Mouse (Mus musculus) C2C12 (cell line): ENCODE measurements around the gene Sgk1.

Experiments used
- CTCF ChIP-seq: IDR thresholded peaks from one replicate; pipeline ENCODE4 v1.5.1; 2011; ENCODE audit not compliant: control insufficient read depth, insufficient read depth, insufficient read length
- FOSL1 ChIP-seq: IDR thresholded peaks from one replicate; pipeline ENCODE4 v1.8.0; 2011; ENCODE audit warnings: mild to moderate bottlenecking, low read length; ENCODE audit not compliant: poor library complexity, insufficient read depth, severe bottlenecking
- MAX ChIP-seq: IDR thresholded peaks from one replicate; pipeline ENCODE4 v1.6.1; 2011; ENCODE audit warnings: mild to moderate bottlenecking, control low read depth
- MYOG ChIP-seq: IDR thresholded peaks from one replicate; pipeline ENCODE4 v1.6.1; 2011; ENCODE audit not compliant: control insufficient read depth, insufficient read length; ENCODE audit errors: extremely low read depth
- USF1 ChIP-seq: IDR thresholded peaks from one replicate; pipeline ENCODE4 v1.6.1; 2011; ENCODE audit warnings: low read depth, mild to moderate bottlenecking, control low read depth, moderate library complexity

DNA sequence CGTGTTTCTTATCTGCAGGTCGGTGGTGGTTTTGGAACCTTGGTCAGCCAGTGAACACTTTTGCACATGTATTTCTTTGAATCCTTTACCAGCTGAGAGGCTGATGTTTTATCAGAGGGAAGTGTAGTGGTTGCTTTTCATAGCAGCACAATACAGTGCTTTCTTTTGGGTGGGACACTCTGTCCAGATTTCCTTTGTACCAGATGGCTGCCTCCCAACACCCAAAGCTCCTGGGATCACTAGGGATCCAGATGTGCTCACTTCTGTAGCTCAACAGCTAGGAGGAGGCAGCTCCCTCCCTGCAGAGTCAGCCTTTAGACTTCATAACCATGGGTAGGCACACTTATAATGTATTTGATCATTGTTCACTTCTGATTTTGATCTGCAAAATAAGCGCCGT is 70.5 kb downstream of the Sgk1 start:
- no peak for TF ChIP-seq CTCF
- TF ChIP-seq MYOG: no peak
- no peak for TF ChIP-seq FOSL1
- no peak for TF ChIP-seq USF1
- no peak for TF ChIP-seq MAX
